Mouse (Mus musculus): ENCODE measurements around the gene Fuca1.

Gene Fuca1

DNA sequence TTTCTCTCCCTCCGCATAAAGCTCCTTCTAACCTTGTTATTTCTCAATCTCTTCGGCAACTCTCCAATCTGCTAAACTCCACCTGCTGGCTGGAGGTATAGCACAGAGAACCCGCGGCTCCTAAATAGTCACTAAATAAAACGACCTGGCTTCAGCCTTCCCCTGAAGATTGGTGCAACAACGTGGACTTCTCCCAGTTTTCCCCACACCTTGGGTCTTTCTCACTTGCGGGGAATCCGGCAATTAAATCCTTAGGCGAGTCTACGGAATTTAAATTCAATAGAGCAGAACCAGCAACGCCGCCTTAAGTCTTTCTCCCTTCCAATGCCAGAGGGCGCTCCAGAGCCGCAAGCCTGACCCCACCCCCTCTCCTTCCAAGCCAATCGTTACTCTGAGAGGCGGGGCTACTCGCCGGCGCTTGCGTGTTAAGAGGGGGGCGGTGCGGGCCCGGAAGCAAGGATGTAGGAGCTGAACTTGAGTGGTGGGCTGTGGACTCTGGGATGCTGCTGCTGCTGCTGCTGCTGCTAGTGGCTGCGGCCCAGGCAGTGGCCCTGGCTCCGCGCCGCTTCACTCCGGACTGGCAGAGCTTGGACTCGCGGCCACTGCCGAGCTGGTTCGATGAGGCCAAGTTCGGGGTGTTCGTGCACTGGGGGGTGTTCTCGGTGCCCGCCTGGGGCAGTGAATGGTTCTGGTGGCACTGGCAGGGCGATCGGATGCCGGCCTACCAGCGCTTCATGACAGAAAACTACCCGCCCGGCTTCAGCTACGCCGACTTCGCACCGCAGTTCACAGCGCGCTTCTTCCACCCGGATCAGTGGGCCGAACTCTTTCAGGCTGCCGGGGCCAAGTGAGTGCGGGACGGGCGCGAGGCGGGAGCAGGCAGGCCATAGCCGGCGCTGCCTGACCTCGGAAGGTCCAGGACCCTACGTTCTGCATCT, at the start of gene Fuca1:
TSS of gene Fuca1 (plus strand) at position 432 of the 938 bp plus-strand sequence.
- in situ Hi-C loops (cut with MboI, MseI) = no loop called here

DNA sequence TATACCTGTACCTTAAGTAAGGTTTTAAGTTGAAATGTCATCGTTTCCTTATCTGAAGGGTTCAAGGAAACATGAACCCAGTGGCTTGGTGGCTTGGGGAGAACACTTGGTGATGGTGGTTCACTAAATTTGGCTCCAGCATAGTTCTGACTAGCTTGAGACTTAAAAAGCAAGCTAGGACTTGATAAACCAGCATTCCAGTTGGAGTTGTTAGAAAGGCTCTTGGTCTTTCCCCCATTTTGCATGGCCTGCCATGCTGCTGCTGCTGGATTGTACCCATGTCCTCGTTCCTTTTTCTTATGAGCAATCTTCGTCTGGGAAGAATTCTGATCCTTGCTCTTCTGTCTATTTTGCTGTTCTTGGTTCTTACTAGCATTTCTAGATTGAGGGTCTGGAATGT, 48.5 kb upstream of the Fuca1 start:
- in situ Hi-C loops (cut with MboI, MseI) = no loop called here

DNA sequence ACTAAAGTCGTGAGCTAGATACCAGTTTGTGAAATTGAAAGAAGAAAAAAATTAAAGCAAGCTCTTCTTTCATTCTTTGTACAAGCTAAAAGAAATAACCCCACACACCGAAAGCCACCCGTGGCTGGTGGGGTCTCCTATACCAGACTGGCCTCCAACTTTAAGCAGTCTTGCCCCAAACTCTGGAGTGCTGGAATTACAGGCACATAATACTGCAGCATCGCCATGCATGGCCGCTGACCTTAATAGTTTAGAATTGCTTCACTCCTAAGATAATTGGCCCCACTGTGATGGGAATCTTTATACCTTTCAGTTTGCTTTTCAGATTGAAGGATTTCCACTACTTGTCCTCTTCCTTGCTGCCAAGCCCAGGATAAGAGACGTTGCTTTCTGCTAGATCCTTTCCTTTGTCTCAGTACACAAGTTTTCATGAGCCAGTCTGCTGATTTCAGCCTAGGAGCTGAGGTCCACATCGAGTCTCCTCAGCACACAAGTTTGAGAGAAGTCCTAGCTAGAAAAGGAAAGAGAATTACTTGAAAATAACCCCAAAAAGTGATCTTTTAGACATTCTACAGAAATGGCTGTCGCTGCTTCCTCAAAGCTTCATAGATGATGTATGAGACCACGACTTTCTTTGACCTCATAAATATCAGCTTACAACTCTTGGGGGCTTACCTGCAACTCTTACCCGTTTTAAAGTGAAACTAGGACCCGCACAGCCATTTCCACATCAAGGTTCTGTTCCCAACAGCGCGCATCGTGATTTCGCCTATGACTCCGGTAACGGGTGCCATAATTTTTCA, 47.7 kb upstream of the Fuca1 start:
- in situ Hi-C loops (cut with MboI, MseI) = no loop called here

DNA sequence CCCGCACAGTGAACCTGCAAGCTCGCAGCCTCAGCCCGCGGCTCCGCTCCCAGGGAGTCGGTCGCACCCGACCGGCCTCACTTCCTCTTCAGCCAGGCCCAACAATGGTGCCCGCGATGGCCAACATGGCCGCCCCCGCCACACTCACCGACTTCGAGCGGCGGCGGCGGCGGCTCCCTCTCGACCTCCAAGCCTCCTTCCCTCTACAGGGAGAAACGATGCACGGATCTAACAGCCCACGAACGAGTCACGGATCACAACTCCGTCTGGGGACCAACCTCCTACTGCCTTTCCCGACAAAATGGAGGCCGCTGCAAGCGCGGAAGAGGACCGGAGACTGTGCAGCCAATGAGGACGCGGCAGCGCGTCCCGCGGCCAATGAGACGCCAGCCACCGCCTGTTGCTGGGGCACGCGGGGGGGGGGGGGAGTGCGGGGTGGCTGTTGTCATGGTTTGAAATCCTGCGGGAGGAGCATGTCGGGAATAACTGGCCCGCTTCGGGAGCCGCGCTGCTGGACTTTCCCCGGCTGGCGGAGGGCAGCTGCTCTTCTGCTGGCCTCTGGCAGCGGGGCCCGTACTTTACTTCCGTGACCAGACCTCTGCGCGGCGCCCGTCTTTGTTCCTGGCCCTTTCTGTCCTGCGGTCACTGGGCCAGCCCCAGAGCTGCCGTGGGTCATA, 46.9 kb upstream of the Fuca1 start, which contains the start of gene Pnrc2:
TSS of gene Pnrc2 (minus strand) at position 325 of the 677 bp plus-strand sequence.
- in situ Hi-C loops (cut with MboI, MseI) = no loop called here

GRCm38 (mm10) chr4:135874564-135875535, 45.7 kb upstream of the Fuca1 start:
- in situ Hi-C loops (cut with MboI, MseI) = no loop called here

DNA sequence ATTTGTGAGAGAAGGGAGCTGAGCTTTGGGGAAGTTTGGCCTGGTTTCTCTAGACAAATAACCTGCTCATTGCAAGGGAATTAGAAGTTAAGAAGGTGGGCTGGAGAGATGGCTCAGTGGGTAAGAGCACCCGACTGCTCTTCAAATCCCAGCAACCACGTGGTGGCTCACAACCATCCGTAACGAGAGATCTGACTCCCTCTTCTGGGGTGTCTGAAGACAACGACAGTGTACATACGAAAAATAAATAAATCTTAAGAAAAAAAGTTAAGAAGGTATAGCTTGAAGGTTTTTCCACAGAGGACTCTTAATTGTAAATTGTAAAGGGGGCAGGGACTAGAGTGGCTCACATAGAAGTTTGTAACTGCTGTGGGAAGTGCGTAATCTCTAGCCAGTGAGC, 45.0 kb upstream of the Fuca1 start:
- in situ Hi-C loops (cut with MboI, MseI) = no loop called here

- in situ Hi-C loops (cut with MboI, MseI) = no loop called here
Observed at GRCm38 (mm10) chr4:135875991-135876582, 44.4 kb upstream of the Fuca1 start.

DNA sequence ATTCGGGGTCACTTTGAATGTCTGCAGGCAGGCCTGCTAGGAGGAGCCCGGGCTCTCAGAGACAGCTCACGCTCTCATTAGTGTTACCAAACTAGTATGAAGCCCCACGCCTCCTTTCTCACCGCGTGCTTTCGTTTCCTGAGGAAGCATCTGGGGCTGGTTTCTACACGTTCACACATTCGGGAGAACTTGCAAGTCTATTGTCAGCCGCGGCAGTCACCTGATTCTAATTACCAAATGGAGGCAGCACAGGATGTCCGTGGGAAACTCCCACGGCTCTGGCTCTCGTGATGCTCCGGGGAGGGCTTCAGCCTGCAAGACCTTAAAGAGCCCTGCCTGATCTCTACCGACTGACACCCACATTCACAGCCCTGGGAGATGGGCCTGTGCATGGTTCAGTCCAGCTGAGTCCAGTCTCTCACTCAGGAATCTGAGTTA, 43.9 kb upstream of the Fuca1 start:
- in situ Hi-C loops (cut with MboI, MseI) = no loop called here

DNA sequence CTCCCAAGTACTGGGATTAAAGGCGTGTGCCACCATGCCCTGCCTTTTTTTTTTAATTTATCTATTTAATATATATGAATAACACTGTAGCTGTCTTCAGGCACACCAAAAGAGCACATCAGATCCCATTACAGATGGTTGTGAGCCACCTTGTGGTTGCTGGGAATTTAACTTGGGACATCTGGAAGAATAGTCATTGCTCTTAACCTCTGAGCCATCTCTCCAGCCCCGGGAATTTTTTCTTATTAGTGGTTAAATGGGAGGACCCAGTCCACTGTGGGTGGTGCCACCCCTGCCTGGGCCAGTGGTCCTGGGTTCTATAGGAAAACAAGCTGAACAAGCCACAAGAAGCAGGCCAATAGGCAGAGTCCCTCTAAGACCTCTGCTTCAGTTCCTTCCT, 42.8 kb upstream of the Fuca1 start:
- in situ Hi-C loops (cut with MboI, MseI) = no loop called here

DNA sequence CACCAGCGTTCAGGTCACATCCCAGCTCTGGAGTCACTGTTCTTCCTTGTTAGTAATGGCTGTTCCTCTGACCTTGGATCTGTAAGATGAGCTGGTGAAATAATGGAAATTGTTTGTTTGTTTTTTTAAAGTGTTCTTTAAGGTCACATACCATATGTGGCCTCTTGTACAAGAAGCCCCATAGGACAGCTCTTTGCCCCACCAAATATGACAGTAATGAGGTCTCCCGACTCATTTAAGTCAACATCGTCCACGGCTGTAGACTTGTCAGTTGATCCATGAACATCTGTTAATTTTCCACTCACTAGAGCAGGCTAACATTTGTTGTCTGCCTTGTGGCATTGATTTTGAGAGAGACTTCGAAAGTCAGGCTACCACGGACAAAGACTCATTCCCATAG, 41.5 kb upstream of the Fuca1 start:
- in situ Hi-C loops (cut with MboI, MseI) = no loop called here

- in situ Hi-C loops (cut with MboI, MseI) = no loop called here
Observed at GRCm38 (mm10) chr4:135880018-135880417, 40.5 kb upstream of the Fuca1 start.

DNA sequence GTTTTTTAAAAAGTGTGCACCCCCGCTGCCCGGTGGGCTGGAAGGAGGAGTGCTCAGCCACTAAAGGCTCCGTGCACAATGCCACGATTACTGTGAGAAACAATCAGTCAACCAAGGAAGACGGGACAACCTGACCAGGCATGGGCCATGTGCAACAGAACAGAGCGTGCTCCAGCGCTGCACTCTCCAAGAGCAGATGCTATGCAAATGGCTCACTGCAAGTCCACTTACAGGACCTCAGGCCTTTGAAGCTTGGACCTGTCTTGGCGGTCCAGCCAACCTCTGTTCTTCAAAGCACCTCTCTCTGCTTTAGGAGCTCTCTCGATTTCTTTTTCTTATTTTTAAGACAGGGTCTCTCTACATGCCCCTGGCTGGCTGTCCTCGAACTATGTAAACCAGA, 40.0 kb upstream of the Fuca1 start:
- in situ Hi-C loops (cut with MboI, MseI) = no loop called here

- in situ Hi-C loops (cut with MboI, MseI) = no loop called here
Observed at GRCm38 (mm10) chr4:135882023-135882422, 38.5 kb upstream of the Fuca1 start.

DNA sequence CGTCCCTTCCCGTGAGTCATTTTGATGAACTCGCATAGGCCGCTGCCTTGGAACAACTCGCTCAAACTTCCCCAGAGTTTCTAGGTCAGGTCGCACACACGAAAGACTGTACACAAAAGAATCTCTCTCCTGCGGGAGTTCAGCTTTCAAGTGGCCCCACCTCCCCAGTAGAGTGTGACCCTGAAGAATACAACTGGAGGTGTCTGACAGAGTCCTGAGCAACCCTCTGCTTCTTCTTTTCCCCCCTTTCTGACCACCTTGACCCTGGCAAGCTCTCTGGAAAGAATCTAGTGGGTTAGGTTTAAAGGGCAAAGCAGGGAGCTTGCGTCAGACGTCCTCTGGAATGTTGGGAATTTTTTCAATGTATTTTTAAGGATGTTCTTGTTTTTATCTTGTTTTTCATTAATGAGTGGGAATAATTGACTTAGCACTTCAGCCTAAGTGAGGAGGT, 37.1 kb upstream of the Fuca1 start:
- in situ Hi-C loops (cut with MboI, MseI) = no loop called here

DNA sequence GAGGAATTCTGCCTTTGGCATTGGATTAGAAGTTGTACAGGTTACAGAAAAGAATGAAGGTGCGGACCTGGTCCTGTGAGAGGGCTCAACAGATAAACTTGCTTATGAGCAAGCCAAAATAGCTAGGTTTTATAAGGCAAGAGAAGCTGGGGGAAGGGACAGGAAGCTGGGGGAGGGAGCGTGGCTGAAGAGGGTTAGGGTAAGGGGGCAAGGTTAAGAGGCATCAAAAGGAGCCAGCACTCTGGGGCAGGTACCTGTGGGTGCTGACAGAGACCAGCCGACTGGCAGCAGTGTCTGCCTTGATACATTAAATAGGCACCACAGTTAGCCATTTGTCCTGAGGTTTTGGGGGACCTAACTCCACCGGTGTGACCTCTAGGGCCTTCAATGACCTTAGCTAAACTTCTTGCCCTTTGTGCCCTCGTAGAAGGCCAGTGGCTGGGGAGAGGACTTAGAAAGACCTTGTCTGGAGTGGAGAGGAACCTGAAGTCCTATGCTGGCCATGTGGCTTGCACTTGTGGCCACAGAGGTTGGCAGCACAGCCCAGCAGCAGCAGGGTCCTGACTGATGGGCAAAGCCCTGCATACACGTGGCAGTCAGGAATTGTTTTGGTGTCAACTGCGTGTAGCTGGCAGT, 36.5 kb upstream of the Fuca1 start:
- in situ Hi-C loops (cut with MboI, MseI) = no loop called here

DNA sequence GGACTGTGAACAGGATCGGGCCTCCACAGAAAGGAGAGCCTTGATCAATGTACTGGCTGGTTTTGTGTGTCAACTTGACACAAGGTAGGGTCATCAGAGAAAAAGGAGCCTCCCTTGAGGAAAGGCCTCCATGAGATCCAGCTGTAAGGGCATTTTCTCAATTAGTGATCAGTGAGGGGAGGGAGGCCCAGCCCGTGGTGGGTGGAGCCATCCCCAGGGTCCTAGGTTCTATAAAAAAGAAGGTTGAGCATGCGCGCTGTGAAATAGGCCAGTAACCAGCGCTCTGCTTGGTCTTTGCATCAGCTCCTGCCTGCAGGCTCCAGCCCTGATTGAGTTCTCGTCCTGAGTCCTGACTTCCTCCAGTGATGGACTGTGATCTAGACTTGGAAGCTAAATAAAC, 36.0 kb upstream of the Fuca1 start:
- in situ Hi-C loops (cut with MboI, MseI) = no loop called here

DNA sequence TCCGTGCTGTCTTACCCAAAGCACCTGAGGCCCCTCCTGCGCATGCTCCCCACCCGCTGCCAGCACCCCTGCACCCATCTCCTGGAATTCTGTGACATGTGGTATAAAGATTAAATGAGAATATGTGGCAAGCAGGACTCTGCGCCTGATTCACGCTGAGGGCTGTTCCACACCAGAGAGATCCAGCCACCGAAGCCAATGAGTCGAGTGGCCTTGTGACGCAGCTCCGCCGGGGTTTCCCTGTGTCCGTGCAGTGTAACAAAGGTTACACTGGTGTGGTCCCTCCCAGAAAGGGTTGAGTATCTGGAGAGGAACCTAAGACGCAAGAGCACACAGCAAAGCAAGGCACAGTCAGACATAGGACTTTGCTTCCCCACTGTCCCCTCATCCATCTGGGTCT, 34.9 kb upstream of the Fuca1 start:
- in situ Hi-C loops (cut with MboI, MseI) = loop anchor here (5.0 kb wide), 1 partner anchor 42 kb away; no protein-coding TSS in a partner anchor

- in situ Hi-C loops (cut with MboI, MseI) = loop anchor here (5.0 kb wide), 1 partner anchor 41 kb away; no protein-coding TSS in a partner anchor
Observed at GRCm38 (mm10) chr4:135886184-135886583, 34.4 kb upstream of the Fuca1 start.

DNA sequence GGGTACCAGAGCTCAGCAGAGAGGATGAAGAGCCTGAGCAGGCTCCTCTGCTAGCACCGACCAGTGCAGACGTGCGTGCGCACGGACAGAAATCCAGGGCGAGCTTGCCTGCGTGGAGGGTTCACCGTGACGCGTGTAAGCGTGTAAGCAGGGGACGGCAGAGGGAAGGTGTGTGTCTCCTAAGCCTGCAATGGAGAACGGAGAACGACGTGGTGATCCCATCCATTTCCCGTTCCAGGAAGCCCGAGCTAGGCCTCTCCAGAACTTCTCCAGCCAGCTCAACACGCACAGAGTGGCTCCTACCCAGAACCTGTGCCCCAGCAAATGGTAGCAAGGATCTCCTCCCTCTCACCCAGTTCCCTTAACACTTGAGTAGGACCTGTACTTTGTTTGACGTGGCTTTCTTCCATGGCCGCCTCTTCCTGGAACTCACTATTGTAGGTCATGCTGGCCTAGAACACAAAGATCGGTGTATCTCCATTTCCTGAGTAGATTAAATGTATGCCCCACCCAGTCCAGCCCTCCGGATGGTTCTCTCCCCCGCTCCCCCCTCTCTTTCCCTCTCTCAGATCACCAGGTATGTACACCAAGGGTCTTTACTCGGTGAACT, 32.0 kb upstream of the Fuca1 start:
- in situ Hi-C loops (cut with MboI, MseI) = loop anchor here (5.0 kb wide), 1 partner anchor 39 kb away; no protein-coding TSS in a partner anchor
